Mouse (Mus musculus): ENCODE data around the gene Zfp457.

GRCm38 (mm10) chr13:67278314-67278713, 28.0 kb downstream of the Zfp457 start, which contains the start of gene Zfp458:
- TF ChIP-seq TCF3 (IDR thresholded peaks at IDR 0.05; ENCODE audit: insufficient read length, low read depth): no peak
- TF ChIP-seq POLR2A (IDR thresholded peaks at IDR 0.05; ENCODE audit: insufficient read length, low read depth): no peak
- no peak for TF ChIP-seq CEBPB (IDR thresholded peaks at IDR 0.05; ENCODE audit: insufficient read depth, poor library complexity, severe bottlenecking)
- no peak for TF ChIP-seq MYOD1 (IDR thresholded peaks at IDR 0.05; ENCODE audit: control insufficient read depth in 1 of 3, insufficient read length in 2 of 3, low read depth in 2 of 3)
- no peak for TF ChIP-seq MYOG (IDR thresholded peaks at IDR 0.05; ENCODE audit: control insufficient read depth in 1 of 3, insufficient read depth in 1 of 3, insufficient read length in 2 of 3, low read depth in 2 of 3)
- no peak for TF ChIP-seq E2F4 (IDR thresholded peaks at IDR 0.05; ENCODE audit: insufficient read depth)
- no peak for TF ChIP-seq USF1 (IDR thresholded peaks at IDR 0.05; ENCODE audit: low read depth)
- no peak for TF ChIP-seq POLR2AphosphoS2 (IDR thresholded peaks at IDR 0.05; ENCODE audit: insufficient read length, low read depth)
- no peak for TF ChIP-seq MAX (IDR thresholded peaks at IDR 0.05; ENCODE audit: low read depth)
- no peak for TF ChIP-seq TCF12 (IDR thresholded peaks at IDR 0.05; ENCODE audit: insufficient read depth, poor library complexity, severe bottlenecking)

All from myocyte (in vitro differentiated cells).